11 mouse cellular contexts compared by ENCODE assay signal in genomic region chr10:111670666-111671065, GRCm38 (mm10).
DNase-seq lines count a peak whose midpoint lies in the region; ATAC-seq and TF ChIP-seq lines count a peak whose summit lies in the region.
"Had no signal": no experiment of that assay in that cellular context is flagged by ENCODE, and none has a peak within 500 bp of the region (broad histone marks: within the 10 kb centered on the region; RNA-seq: fewer than 3 reads in every experiment).

No protein-coding gene starts in this region.

- H3K27me3 ChIP-seq in lung, postnatal 0 days (replicated peaks; ENCODE audit: insufficient read depth, low read length): no peaks in the 10 kb centered on the region
- no peaks in the 10 kb centered on the region for H3K27me3 ChIP-seq in embryonic facial prominence, embryonic 15.5 days

- ATAC-seq in lung, postnatal 0 days: peak; percentile 9; the same call in 1 of the 2 replicates
- peak; percentile 60 for ATAC-seq in embryonic facial prominence, embryonic 15.5 days (ENCODE audit: insufficient number of reproducible peaks, low FRiP score, low TSS enrichment, low read depth)
- peak; percentile 35; the same call in 1 of the 2 replicates for ATAC-seq in megakaryocyte progenitor cell, adult 5-6 weeks (replicated peaks; ENCODE audit: poor library complexity)

- H3K9me3 ChIP-seq in lung, postnatal 0 days (ENCODE audit: low read length): no peaks in the 10 kb centered on the region
- H3K9me3 ChIP-seq in embryonic facial prominence, embryonic 15.5 days (replicated peaks): no peaks in the 10 kb centered on the region
- H3K9me3 ChIP-seq: midbrain, embryonic 12.5 days had no signal

- H3K27ac ChIP-seq in lung, postnatal 0 days (ENCODE audit: low read length): 0 out of 2 replicates have a peak overlapping the region, but pooled peaks have one; percentile 48
- H3K27ac ChIP-seq in embryonic facial prominence, embryonic 15.5 days (replicated peaks): 0 out of 2 replicates have a peak overlapping the region, but pooled peaks have one; percentile 39
- H3K27ac ChIP-seq: midbrain, embryonic 12.5 days had no signal

- peak; percentile 8 for DNase-seq in gastrocnemius, postnatal 10 days
- DNase-seq in gastrocnemius, postnatal 25 days: no peak
- peak; percentile 22 for DNase-seq in lung, postnatal 0 days (ENCODE audit: low spot score)
- DNase-seq in lung, postnatal 25 days (ENCODE audit: low spot score): no peak
- no peak for DNase-seq in natural killer cell, adult 2 months (ENCODE audit: low spot score in 2 of 2)
- DNase-seq in gastrocnemius, postnatal 14 days: no peak
- DNase-seq: cerebellum, postnatal 10 days; kidney, adult 8-10 months had no signal

- H3K4me2 ChIP-seq in lung, postnatal 0 days (replicated peaks; ENCODE audit: low read depth, low read length): no peak overlapping the region
- H3K4me2 ChIP-seq in embryonic facial prominence, embryonic 15.5 days (replicated peaks): no peak overlapping the region
- H3K4me2 ChIP-seq: midbrain, embryonic 12.5 days had no signal

- intact Hi-C loops in gastrocnemius, postnatal 14 days (cut with DNase I; ENCODE audit: low total_unique reads): no loop called here

- H3K9ac ChIP-seq in lung, postnatal 0 days (replicated peaks; ENCODE audit: low read depth): no peak overlapping the region
- no peak overlapping the region for H3K9ac ChIP-seq in embryonic facial prominence, embryonic 15.5 days
- H3K9ac ChIP-seq: midbrain, embryonic 12.5 days had no signal

- H3K4me1 ChIP-seq in lung, postnatal 0 days (ENCODE audit: insufficient read depth, low read depth, low read length): peaks cover 25% of the 10 kb centered on the region
- H3K4me1 ChIP-seq in embryonic facial prominence, embryonic 15.5 days: peaks cover 23% of the 10 kb centered on the region

- TF ChIP-seq CTCF in lung, postnatal 0 days (IDR thresholded peaks at IDR 0.05): no peak

- no peak overlapping the region for H3K4me3 ChIP-seq in lung, postnatal 0 days (ENCODE audit: low read depth, low read length)
- no peak overlapping the region for H3K4me3 ChIP-seq in embryonic facial prominence, embryonic 15.5 days (replicated peaks)
- H3K4me3 ChIP-seq: midbrain, embryonic 12.5 days had no signal

- 65% methylated on average over 14 of the region's 14 CpGs for WGBS in lung, postnatal 0 days
- WGBS in embryonic facial prominence, embryonic 15.5 days: 83% methylated on average over 14 of the region's 14 CpGs

- no peak for TF ChIP-seq EP300 in lung, postnatal 0 days (IDR thresholded peaks at IDR 0.05)

- no peaks in the 10 kb centered on the region for H3K36me3 ChIP-seq in lung, postnatal 0 days (ENCODE audit: insufficient read depth, low read length)
- H3K36me3 ChIP-seq in embryonic facial prominence, embryonic 15.5 days: no peaks in the 10 kb centered on the region
- H3K36me3 ChIP-seq: midbrain, embryonic 12.5 days had no signal

Comparison
In these comparisons a context has a peak if more than half of its experiments do, and no peak if none do; other contexts are left out.
1. DNase-seq: peak in gastrocnemius, postnatal 10 days (single experiment) and lung, postnatal 0 days (single experiment); none in gastrocnemius, postnatal 25 days (single experiment), lung, postnatal 25 days (single experiment), natural killer cell, adult 2 months (0 of 2) and gastrocnemius, postnatal 14 days (single experiment).
2. ATAC-seq: peak in every context shown above with its lines; median percentile 60 in embryonic facial prominence, embryonic 15.5 days; 35 in megakaryocyte progenitor cell, adult 5-6 weeks; 9 in lung, postnatal 0 days.